Mouse (Mus musculus) lung, postnatal 0 days (tissue): ENCODE results near the gene Lgals4.

Source experiments
- CTCF ChIP-seq: IDR thresholded peaks from 2 replicates; pipeline ENCODE4 v1.5.1; 2016; ENCODE audit warnings: antibody characterized with exemption, mild to moderate bottlenecking
- EP300 ChIP-seq: IDR thresholded peaks from 2 replicates; pipeline ENCODE4 v1.6.1; 2016; ENCODE audit warnings: antibody characterized with exemption, mild to moderate bottlenecking, control low read depth

GRCm38 (mm10) chr7:28870901-28871664 is 37.4 kb downstream of the Lgals4 start:
- TF ChIP-seq CTCF (no peak), EP300 (no peak)
